Mouse (Mus musculus) stomach, embryonic 14.5 days (tissue): ENCODE data around the gene Smim5. TPM values are rescaled to one million over a fixed set of nuclear protein-coding genes. Genes with fewer than 3 reads are reported as not detected.

Experiments used
- ATAC-seq: fragments of 200-750 bp; cut with Nextera tagmentation; 2 replicates; pipeline ENCODE4 v1.8.0; 2017; ENCODE audit warnings: low read depth, moderate TSS enrichment; ENCODE audit not compliant: insufficient number of reproducible peaks, insufficient read depth, low FRiP score
- H3K27ac ChIP-seq: fragments of 300-500 bp; sonication (generic); 2 replicates; pipeline ENCODE4 v1.5.1; 2014; ENCODE audit warnings: mild to moderate bottlenecking, low read length, moderate library complexity, mixed read lengths
- H3K27me3 ChIP-seq: fragments of 300-500 bp; sonication (generic); 2 replicates; pipeline ENCODE4 v1.6.1; 2014; ENCODE audit warnings: low read length, control low read depth, mixed read lengths; ENCODE audit not compliant: control insufficient read depth, insufficient read depth
- H3K36me3 ChIP-seq: fragments of 300-500 bp; sonication (generic); 2 replicates; pipeline ENCODE4 v1.6.1; 2014; ENCODE audit warnings: mild to moderate bottlenecking, control low read depth, low read length, moderate library complexity, mixed read lengths; ENCODE audit not compliant: control insufficient read depth, insufficient read depth
- H3K4me1 ChIP-seq: fragments of 300-500 bp; sonication (generic); 2 replicates; pipeline ENCODE4 v1.6.1; 2014; ENCODE audit warnings: low read length, control low read depth, mixed read lengths; ENCODE audit not compliant: control insufficient read depth, insufficient read depth
- H3K4me2 ChIP-seq: fragments of 300-500 bp; sonication (generic); replicated peaks from 2 replicates; pipeline ENCODE4 v1.6.1; 2014; ENCODE audit warnings: low read depth, low read length, control low read depth
- H3K4me3 ChIP-seq: fragments of 300-500 bp; sonication (generic); 2 replicates; pipeline ENCODE4 v1.5.1; 2014; ENCODE audit warnings: low read depth, low read length, control low read depth
- H3K9ac ChIP-seq: fragments of 300-500 bp; sonication (generic); replicated peaks from 2 replicates; pipeline ENCODE4 v1.6.1; 2014; ENCODE audit warnings: low read depth, mild to moderate bottlenecking, control low read depth, low read length, moderate library complexity, mixed read lengths
- H3K9me3 ChIP-seq: fragments of 300-500 bp; sonication (generic); 2 replicates; pipeline ENCODE4 v1.6.1; 2016; ENCODE audit warnings: low read depth, low read length, control low read depth; ENCODE audit not compliant: control insufficient read depth
- WGBS: fragments of 180-500 bp; shearing (Covaris S2); extraction: QIAGEN DNeasy Blood & Tissue Kit; methylation state at CpG from one replicate; pipeline ENCODE4 v1.1.7; 2014; 5-methylcytosine and 5-hydroxymethylcytosine counted together
- polyA plus RNA-seq: library from polyadenylated mRNA; unstranded; fragments of >200 nt; fragmentation: Nextera tagmentation; extraction: Ambion mirVana; gene quantifications from 2 replicates; pipeline ENCODE4 v1.2.1, GENCODE M21; 2014

Smim5 gene
- polyA plus RNA-seq, 1 experiment from 2014 or later: 2.1 TPM

GRCm38 (mm10) chr11:115900561-115901337 lies 983 bp downstream of the Smim5 start:
- no peak overlapping the region for H3K27ac ChIP-seq
- H3K27me3 ChIP-seq: no peaks in the 10 kb centered on the region
- peaks cover 32% of the 10 kb centered on the region for H3K4me1 ChIP-seq
- no peak overlapping the region for H3K4me3 ChIP-seq
- H3K9ac ChIP-seq: no peak overlapping the region
- no peak overlapping the region for H3K4me2 ChIP-seq
- ATAC-seq: no peak
- no peaks in the 10 kb centered on the region for H3K36me3 ChIP-seq
- no peaks in the 10 kb centered on the region for H3K9me3 ChIP-seq
- 71% methylated on average over 8 of the region's 8 CpGs for WGBS

- no peaks in the 10 kb centered on the region for H3K36me3 ChIP-seq
- H3K4me3 ChIP-seq: no peak overlapping the region
- no peak overlapping the region for H3K27ac ChIP-seq
- no peaks in the 10 kb centered on the region for H3K27me3 ChIP-seq
- no peaks in the 10 kb centered on the region for H3K9me3 ChIP-seq
- no peak overlapping the region for H3K9ac ChIP-seq
- H3K4me1 ChIP-seq: peaks cover 38% of the 10 kb centered on the region
- no peak overlapping the region for H3K4me2 ChIP-seq
- ATAC-seq: no peak
- WGBS: 85% methylated on average over 9 of the region's 9 CpGs
Measured at GRCm38 (mm10) chr11:115901338-115902161, 1.8 kb downstream of the Smim5 start.

- Histone ChIP-seq H3K4me2 (no peak overlapping the region), H3K4me3 (no peak overlapping the region), H3K9ac (no peak overlapping the region), H3K4me1 (peaks cover 38% of the 10 kb centered on the region), H3K36me3 (no peaks in the 10 kb centered on the region), H3K27ac (peak overlapping the region; percentile 10; the same call in 1 of the 2 replicates), H3K27me3 (no peaks in the 10 kb centered on the region), H3K9me3 (no peaks in the 10 kb centered on the region)
- ATAC-seq: no peak
- WGBS: 81% methylated on average over 5 of the region's 5 CpGs
Measured at GRCm38 (mm10) chr11:115902177-115902576, 2.4 kb downstream of the Smim5 start.

DNA sequence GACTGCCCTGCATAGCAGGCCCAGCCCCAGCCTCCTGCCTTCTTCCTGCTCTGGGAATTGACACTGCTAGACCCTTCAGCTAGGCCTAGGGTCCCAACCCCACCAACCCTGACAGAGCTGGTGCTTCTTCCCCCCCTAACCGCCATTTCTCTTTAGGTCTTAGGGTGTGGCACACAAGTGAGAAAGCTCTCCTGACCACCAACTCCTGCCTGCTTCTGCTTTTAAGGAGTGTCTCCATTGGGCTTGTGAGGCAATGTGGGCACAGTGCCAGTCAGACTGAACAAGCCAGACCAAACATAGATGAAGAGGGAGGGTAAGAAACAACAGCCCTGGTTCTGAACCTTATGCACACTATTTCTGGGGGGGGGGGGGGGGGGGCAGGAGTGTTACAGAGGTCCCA lies 3.1 kb downstream of the Smim5 start:
- no peak overlapping the region for H3K9ac ChIP-seq
- peak overlapping the region; percentile 10; the same call in 1 of the 2 replicates for H3K27ac ChIP-seq
- 81% methylated on average over 1 of the region's 1 CpGs for WGBS
- H3K4me1 ChIP-seq: peaks cover 38% of the 10 kb centered on the region
- no peak for ATAC-seq
- no peaks in the 10 kb centered on the region for H3K9me3 ChIP-seq
- no peak overlapping the region for H3K4me3 ChIP-seq
- H3K36me3 ChIP-seq: no peaks in the 10 kb centered on the region
- no peaks in the 10 kb centered on the region for H3K27me3 ChIP-seq
- no peak overlapping the region for H3K4me2 ChIP-seq

DNA sequence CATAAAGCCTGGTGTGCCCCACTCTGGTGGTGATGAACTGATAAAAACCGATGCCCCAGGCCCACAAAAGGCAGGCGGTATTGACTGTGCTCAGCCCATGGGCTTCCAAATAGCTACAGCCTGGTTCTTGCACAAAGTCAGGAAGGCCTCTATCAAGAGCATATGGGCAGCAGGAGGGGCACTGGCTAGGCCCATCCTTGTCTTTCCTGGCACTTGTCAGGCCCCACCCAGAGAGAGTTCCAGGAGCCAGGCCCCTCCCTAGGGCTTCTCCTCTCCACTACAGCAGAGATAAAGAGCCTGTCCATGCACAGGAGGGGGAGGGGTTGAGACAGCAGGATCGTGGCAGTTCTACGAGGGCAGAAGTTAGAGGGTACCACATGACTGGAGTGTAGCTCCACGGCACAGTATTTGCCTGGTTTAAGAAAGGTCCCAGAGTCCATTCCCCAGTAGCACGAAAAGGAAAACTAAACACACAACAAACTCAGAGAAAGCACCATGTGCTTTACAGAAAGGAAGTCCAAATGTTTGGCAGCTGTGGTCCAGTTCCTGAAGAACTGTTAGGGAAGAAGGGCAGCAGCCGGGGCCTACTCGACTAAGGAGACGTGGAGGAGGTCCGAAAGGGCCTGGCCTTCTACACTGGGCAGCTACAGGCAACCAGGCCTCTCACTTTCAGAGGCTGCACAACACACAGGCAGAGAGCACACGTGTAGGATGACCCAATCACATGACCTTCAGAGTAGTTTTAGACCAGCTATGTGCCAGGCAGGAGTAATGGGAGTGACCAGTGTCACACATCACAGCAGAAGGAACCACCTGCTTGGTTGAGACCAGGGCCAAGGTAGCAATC lies 3.8 kb downstream of the Smim5 start:
- Histone ChIP-seq H3K27me3 (no peaks in the 10 kb centered on the region), H3K4me1 (peaks cover 38% of the 10 kb centered on the region), H3K4me3 (no peak overlapping the region), H3K27ac (0 out of 2 replicates have a peak overlapping the region, but pooled peaks have one; percentile 81), H3K36me3 (0 out of 2 replicates have a peak, but pooled peaks cover 5% of the 10 kb centered on the region), H3K9me3 (no peaks in the 10 kb centered on the region), H3K9ac (no peak overlapping the region), H3K4me2 (no peak overlapping the region)
- 51% methylated on average over 11 of the region's 11 CpGs for WGBS
- peak; percentile 59; the same call in 1 of the 2 replicates for ATAC-seq

- no peak overlapping the region for H3K4me3 ChIP-seq
- no peaks in the 10 kb centered on the region for H3K27me3 ChIP-seq
- no peaks in the 10 kb centered on the region for H3K9me3 ChIP-seq
- H3K9ac ChIP-seq: no peak overlapping the region
- 64% methylated on average over 8 of the region's 8 CpGs for WGBS
- peaks cover 38% of the 10 kb centered on the region for H3K4me1 ChIP-seq
- 0 out of 2 replicates have a peak, but pooled peaks cover 5% of the 10 kb centered on the region for H3K36me3 ChIP-seq
- H3K27ac ChIP-seq: peak overlapping the region; percentile 81
- H3K4me2 ChIP-seq: no peak overlapping the region; the same call in 1 of the 2 replicates
- ATAC-seq: no peak
Measured at GRCm38 (mm10) chr11:115904231-115904955, 4.6 kb downstream of the Smim5 start.

DNA sequence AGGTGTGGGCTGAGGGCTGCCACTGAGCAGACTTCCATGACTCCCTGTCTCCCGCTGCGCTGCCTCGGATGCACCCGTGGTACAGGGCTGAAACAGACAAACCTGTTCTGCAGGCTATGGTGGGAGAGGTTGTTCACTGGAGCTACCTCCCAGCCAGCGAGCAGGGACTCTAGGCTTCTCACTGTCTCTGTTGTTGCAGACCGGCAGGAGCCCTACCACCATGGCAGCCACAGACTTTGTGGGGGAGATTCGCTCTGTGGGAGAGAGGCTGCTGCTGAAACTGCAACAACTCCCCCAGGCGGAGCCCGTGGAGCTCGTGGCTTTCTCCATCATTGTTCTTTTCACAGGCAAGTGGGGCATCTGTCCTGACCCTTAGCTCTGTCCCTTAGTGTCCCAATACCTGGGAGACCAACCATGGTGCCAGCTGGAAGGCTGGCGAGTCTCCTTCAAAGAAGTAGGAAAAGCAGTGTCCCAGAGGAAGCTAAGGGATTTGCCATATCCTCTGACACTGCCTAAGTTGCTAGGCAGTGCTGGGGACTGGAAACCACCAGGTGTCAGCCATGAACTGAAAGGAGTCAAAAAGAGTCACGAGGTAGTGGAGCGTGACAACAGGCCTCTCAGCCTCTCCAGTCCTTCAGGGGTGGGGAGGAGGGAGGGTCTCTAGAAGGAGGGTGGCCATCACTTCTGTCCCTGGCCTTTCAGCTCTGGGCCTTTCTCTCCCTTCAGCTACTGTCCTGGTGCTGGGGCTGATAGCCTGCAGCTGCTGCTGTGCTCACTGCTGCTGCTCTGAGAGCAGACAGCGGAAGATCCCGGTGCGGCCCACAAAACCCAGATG lies 5.4 kb downstream of the Smim5 start:
- 47% methylated on average over 16 of the region's 16 CpGs for WGBS
- Histone ChIP-seq H3K4me3 (no peak overlapping the region), H3K36me3 (0 out of 2 replicates have a peak, but pooled peaks cover 5% of the 10 kb centered on the region), H3K9me3 (no peaks in the 10 kb centered on the region), H3K27ac (peak overlapping the region; percentile 81), H3K9ac (no peak overlapping the region; the same call in 1 of the 2 replicates), H3K4me2 (no peak overlapping the region; the same call in 1 of the 2 replicates), H3K4me1 (peaks cover 31% of the 10 kb centered on the region), H3K27me3 (no peaks in the 10 kb centered on the region)
- ATAC-seq: 0 out of 2 replicates have a peak, but pooled peaks have one; percentile 29
